Mouse (Mus musculus): ENCODE data around the gene Usp50. TPM values are rescaled to one million over a fixed set of nuclear protein-coding genes. Genes with fewer than 3 reads are reported as not detected.

The Usp50 gene
- polyA plus RNA-seq (2016; fragmentation: Nextera tagmentation; extraction: Ambion mirVana): 2.2 and 2.8 TPM in 2 replicates

DNA sequence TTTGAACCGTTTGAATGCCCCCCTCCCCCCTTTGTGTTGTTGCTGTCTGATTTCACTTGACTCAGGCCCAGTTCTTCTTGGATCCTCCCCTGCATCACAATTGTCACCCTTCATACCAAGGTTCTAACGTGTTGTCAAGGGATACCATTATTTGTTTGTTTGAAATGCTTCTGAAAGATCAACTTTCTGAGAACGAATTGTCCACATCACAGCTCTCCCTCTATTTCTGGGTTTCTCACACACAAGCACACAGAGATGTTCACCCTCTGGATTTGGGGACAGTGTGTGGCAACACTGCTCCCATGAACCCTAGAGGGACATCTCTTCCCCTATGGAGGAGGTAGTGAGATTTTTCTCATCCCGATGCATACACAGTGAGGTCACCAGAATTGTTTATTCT is at the start of gene Usp50:
TSS of gene Usp50 (minus strand) at position 101 of the 400 bp plus-strand sequence.
- Histone ChIP-seq H3K27ac (replicated peaks) (no peak within 1 kb of the TSS), H3K4me1 (0 out of 2 replicates have a peak, but pooled peaks cover 3% of the 10 kb centered on the region), H3K9me3 (replicated peaks) (no peaks in the 10 kb centered on the region), H3K4me3 (no peak within 1 kb of the TSS), H3K36me3 (no peaks in the 10 kb centered on the region), H3K27me3 (ENCODE audit: low read depth, poor library complexity, severe bottlenecking) (no peaks in the 10 kb centered on the region)
- DNase-seq (ENCODE audit: low spot score): no peak
- 70% methylated on average over 4 of the region's 4 CpGs for WGBS

- H3K27me3 ChIP-seq (ENCODE audit: low read depth, poor library complexity, severe bottlenecking): no peaks in the 10 kb centered on the region
- H3K4me1 ChIP-seq: no peaks in the 10 kb centered on the region
- no peak overlapping the region for H3K27ac ChIP-seq (replicated peaks)
- no peaks in the 10 kb centered on the region for H3K9me3 ChIP-seq (replicated peaks)
- 80% methylated on average over 2 of the region's 2 CpGs for WGBS
- H3K36me3 ChIP-seq: peaks cover 69% of the 10 kb centered on the region
- no peak overlapping the region for H3K4me3 ChIP-seq
- no peak for DNase-seq (ENCODE audit: low spot score)
These were observed 34.1 kb upstream of the Usp50 start for GRCm38 (mm10) chr2:126817414-126817813.

- H3K27me3 ChIP-seq (ENCODE audit: low read depth, poor library complexity, severe bottlenecking): no peaks in the 10 kb centered on the region
- no peak for DNase-seq (ENCODE audit: low spot score)
- no peaks in the 10 kb centered on the region for H3K4me1 ChIP-seq
- WGBS: 89% methylated on average over 4 of the region's 4 CpGs
- peaks cover 71% of the 10 kb centered on the region for H3K36me3 ChIP-seq
- no peak overlapping the region for H3K27ac ChIP-seq (replicated peaks)
- no peak overlapping the region for H3K4me3 ChIP-seq
- no peaks in the 10 kb centered on the region for H3K9me3 ChIP-seq (replicated peaks)
These were observed 33.5 kb upstream of the Usp50 start for GRCm38 (mm10) chr2:126816644-126817347.

DNA sequence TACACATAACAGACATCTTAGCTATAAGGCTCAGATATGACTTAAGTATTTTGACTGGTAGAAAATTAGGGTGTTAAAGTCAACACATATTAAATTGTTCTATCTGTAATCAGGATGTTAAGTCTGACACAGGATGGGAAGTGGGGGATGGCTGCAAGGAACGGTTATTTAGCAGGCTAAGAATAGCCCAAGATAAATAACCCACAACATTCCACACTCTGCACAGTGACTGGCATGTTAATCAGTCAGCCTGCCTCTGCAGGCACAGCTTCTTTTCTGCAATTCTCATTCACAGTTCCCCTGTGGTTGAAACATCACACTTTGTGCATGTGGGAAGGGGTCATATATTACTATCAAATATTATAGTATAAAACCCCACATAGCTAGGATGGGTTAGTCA is 32.6 kb upstream of the Usp50 start:
- peaks cover 75% of the 10 kb centered on the region for H3K36me3 ChIP-seq
- no peak overlapping the region for H3K27ac ChIP-seq (replicated peaks)
- H3K9me3 ChIP-seq (replicated peaks): no peaks in the 10 kb centered on the region
- WGBS: 70% methylated on average over 1 of the region's 1 CpGs
- no peak overlapping the region for H3K4me3 ChIP-seq
- no peak for DNase-seq (ENCODE audit: low spot score)
- no peaks in the 10 kb centered on the region for H3K27me3 ChIP-seq (ENCODE audit: low read depth, poor library complexity, severe bottlenecking)
- H3K4me1 ChIP-seq: no peaks in the 10 kb centered on the region

DNA sequence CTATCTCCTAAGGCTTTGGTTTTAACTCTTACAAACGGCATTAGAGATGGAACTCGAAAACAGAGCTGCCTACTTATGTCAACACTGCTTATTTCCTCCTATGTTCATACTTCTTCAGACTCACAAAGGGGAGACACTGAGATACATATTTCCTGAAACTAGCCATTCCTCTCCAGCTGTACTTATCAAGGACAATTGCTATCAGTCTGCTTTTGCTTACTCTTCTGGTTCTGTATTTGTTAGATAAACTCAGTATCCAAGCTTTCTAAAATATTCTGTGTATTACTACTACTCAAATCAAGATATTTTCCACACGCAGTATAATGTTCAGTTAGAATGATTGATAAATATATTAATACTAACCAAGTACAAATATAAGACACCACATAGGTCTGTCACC is 18.7 kb upstream of the Usp50 start:
- 92% methylated on average over 3 of the region's 3 CpGs for WGBS

GRCm38 (mm10) chr2:126798455-126798854 is 15.2 kb upstream of the Usp50 start:
- Histone ChIP-seq H3K27me3 (ENCODE audit: low read depth, poor library complexity, severe bottlenecking) (no peaks in the 10 kb centered on the region), H3K4me3 (no peak overlapping the region), H3K9me3 (replicated peaks) (no peaks in the 10 kb centered on the region), H3K4me1 (no peaks in the 10 kb centered on the region), H3K27ac (replicated peaks) (no peak overlapping the region), H3K36me3 (peaks cover 89% of the 10 kb centered on the region)
- no peak for DNase-seq (ENCODE audit: low spot score)
- WGBS: 92% methylated on average over 5 of the region's 5 CpGs

More for the DNA sequence above, 18.7 kb upstream of the Usp50 start:
- H3K36me3 ChIP-seq: peaks cover 86% of the 10 kb centered on the region
- no peaks in the 10 kb centered on the region for H3K9me3 ChIP-seq (replicated peaks)
- no peaks in the 10 kb centered on the region for H3K27me3 ChIP-seq (ENCODE audit: low read depth, poor library complexity, severe bottlenecking)
- no peaks in the 10 kb centered on the region for H3K4me1 ChIP-seq
- H3K27ac ChIP-seq (replicated peaks): no peak overlapping the region
- DNase-seq (ENCODE audit: low spot score): no peak
- H3K4me3 ChIP-seq: no peak overlapping the region

DNA sequence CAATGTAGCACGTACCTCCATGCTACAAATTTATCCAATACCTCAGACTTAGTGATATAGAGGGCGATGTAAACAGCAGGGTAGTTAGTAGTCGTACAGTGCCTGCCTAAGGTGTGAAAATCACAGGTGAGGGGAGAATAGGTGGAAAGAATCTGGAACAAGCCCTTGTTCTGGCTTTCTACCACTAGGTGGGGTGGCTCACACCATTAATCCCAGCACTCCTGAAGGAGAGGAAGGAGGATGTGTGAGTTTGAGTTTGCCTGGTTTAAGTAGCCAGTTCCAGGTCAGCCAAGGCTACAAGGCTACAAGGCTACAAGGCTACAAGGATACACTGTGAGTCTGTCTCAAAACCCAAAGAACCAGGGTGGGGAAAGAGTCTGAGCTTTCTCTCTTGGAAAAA is 12.4 kb upstream of the Usp50 start:
- Histone ChIP-seq H3K4me1 (no peaks in the 10 kb centered on the region), H3K36me3 (peaks cover 95% of the 10 kb centered on the region)

DNA sequence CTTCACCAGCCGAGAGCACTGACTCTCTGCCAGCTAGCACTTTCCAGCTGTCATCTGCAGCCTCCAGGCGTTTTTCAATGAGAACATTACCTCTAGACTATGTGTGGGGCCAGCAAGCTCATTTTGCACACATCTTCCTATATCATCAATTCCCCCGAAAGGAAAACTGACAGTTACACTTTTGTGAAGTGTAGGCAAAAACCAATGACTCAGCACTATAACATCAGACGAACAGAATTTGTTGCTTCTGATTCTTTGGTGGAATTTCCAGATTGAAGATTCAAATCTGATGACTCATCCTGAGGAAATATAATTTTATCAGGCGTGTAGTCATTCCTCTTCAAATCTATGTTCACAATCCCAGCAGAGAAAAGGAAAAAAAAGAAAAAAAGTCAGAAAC is 9.3 kb upstream of the Usp50 start:
- Histone ChIP-seq H3K27me3 (ENCODE audit: low read depth, poor library complexity, severe bottlenecking) (no peaks in the 10 kb centered on the region), H3K36me3 (peaks cover 80% of the 10 kb centered on the region), H3K9me3 (replicated peaks) (no peaks in the 10 kb centered on the region), H3K4me1 (no peaks in the 10 kb centered on the region), H3K4me3 (no peak overlapping the region), H3K27ac (replicated peaks) (no peak overlapping the region)
- DNase-seq (ENCODE audit: low spot score): no peak
- WGBS: 82% methylated on average over 5 of the region's 5 CpGs

More for the DNA sequence above, 12.4 kb upstream of the Usp50 start:
- no peak for DNase-seq (ENCODE audit: low spot score)
- Histone ChIP-seq H3K4me3 (no peak overlapping the region), H3K27me3 (ENCODE audit: low read depth, poor library complexity, severe bottlenecking) (no peaks in the 10 kb centered on the region), H3K9me3 (replicated peaks) (no peaks in the 10 kb centered on the region), H3K27ac (replicated peaks) (no peak overlapping the region)
- 85% methylated on average over 3 of the region's 3 CpGs for WGBS

DNA sequence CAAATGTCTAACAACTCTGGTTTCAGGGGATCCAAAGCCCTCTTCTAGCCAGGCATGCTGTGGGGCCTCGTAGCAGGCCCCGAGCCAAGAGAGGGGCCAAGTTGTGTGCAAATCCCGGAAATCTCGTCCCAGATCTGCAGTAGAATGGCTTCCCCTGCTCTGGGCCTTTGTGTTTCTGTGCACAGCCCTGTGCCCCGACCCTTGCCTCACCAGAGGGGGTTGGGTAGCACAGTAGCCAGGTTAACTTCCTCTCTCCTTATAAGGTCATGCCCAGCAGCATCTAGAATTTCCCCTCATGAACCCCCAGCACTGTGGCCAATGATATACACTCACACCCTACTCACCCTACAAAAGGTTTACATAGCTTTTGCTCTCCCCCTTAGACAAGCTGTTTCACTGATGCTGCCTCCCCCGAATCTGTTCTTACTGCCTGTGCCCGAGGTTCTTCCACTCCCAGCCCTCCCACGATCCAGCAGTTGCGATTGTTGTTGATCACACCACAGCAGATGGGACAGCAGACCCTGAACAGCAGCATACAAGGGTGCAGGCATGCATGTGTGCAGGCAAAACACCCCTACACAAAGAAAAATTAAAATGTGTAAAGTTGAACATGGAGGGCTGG is 4.6 kb upstream of the Usp50 start:
- H3K4me1 ChIP-seq: 0 out of 2 replicates have a peak, but pooled peaks cover 3% of the 10 kb centered on the region
- H3K9me3 ChIP-seq (replicated peaks): no peaks in the 10 kb centered on the region
- no peak for DNase-seq (ENCODE audit: low spot score)
- H3K27ac ChIP-seq (replicated peaks): no peak overlapping the region; the same call in 1 of the 2 replicates
- H3K4me3 ChIP-seq: no peak overlapping the region
- 62% methylated on average over 9 of the region's 9 CpGs for WGBS
- no peaks in the 10 kb centered on the region for H3K27me3 ChIP-seq (ENCODE audit: low read depth, poor library complexity, severe bottlenecking)
- peaks cover 33% of the 10 kb centered on the region for H3K36me3 ChIP-seq

GRCm38 (mm10) chr2:126782433-126782832 is 837 bp downstream of the Usp50 start:
- Histone ChIP-seq H3K4me3 (no peak overlapping the region), H3K4me1 (0 out of 2 replicates have a peak, but pooled peaks cover 3% of the 10 kb centered on the region), H3K27me3 (ENCODE audit: low read depth, poor library complexity, severe bottlenecking) (no peaks in the 10 kb centered on the region), H3K9me3 (replicated peaks) (no peaks in the 10 kb centered on the region), H3K36me3 (no peaks in the 10 kb centered on the region), H3K27ac (replicated peaks) (no peak overlapping the region)
- WGBS: 79% methylated on average over 3 of the region's 3 CpGs
- DNase-seq (ENCODE audit: low spot score): no peak

GRCm38 (mm10) chr2:126781478-126781877 is 1.8 kb downstream of the Usp50 start:
- no peak overlapping the region for H3K4me3 ChIP-seq
- DNase-seq (ENCODE audit: low spot score): no peak
- H3K9me3 ChIP-seq (replicated peaks): no peaks in the 10 kb centered on the region
- no peaks in the 10 kb centered on the region for H3K36me3 ChIP-seq
- 85% methylated on average over 1 of the region's 1 CpGs for WGBS
- H3K4me1 ChIP-seq: 0 out of 2 replicates have a peak, but pooled peaks cover 3% of the 10 kb centered on the region
- H3K27me3 ChIP-seq (ENCODE audit: low read depth, poor library complexity, severe bottlenecking): no peaks in the 10 kb centered on the region
- H3K27ac ChIP-seq (replicated peaks): no peak overlapping the region

DNA sequence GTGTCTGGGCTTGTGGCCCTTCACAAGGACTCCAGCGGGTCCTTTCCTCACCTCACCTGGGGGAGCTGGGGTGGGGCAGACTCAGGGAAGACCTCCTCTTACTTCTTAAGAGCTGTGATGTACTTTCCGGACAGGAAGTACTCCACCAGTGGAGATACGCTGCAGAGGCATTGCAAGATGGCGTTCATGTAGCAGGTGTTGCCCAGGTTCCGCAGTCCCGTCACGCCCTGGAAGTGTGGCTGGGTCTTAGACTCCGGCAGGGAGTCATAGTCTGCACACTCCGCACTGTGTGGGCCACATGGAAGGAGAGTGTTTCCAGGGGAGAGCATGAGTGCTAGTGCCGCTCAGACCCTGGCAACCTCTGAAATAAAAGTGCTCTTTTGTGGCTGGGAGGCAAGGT is 3.0 kb downstream of the Usp50 start:
- Histone ChIP-seq H3K36me3 (no peaks in the 10 kb centered on the region), H3K27me3 (ENCODE audit: low read depth, poor library complexity, severe bottlenecking) (no peaks in the 10 kb centered on the region), H3K4me1 (0 out of 2 replicates have a peak, but pooled peaks cover 3% of the 10 kb centered on the region), H3K4me3 (no peak overlapping the region), H3K9me3 (replicated peaks) (no peaks in the 10 kb centered on the region), H3K27ac (replicated peaks) (no peak overlapping the region)
- WGBS: 91% methylated on average over 10 of the region's 10 CpGs
- DNase-seq (ENCODE audit: low spot score): no peak

DNA sequence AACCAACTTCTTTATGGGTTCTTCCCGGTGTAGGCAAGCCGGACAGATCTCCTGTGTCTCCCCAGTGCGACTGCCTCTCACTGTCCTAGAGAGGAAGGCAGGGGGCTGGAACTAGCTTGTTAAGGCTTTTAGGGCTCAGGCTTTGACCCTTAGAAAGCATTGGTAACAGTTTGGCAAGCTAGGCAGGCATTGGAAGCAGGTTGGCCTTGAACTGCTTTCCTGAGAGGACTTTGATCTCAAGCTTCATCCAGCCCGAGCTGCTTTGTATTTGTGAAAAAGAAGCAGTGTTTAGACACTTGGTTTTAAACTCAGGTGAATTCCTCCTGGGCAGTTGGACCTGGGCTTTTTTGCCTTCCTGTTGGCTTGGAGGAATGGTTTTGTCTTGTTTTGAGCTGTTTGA is 4.5 kb downstream of the Usp50 start:
- no peaks in the 10 kb centered on the region for H3K36me3 ChIP-seq
- no peaks in the 10 kb centered on the region for H3K9me3 ChIP-seq (replicated peaks)
- no peak overlapping the region for H3K4me3 ChIP-seq
- H3K27ac ChIP-seq (replicated peaks): no peak overlapping the region
- H3K27me3 ChIP-seq (ENCODE audit: low read depth, poor library complexity, severe bottlenecking): no peaks in the 10 kb centered on the region
- H3K4me1 ChIP-seq: 0 out of 2 replicates have a peak, but pooled peaks cover 3% of the 10 kb centered on the region
- DNase-seq (ENCODE audit: low spot score): no peak
- WGBS: 88% methylated on average over 4 of the region's 4 CpGs
